Mouse (Mus musculus) thymus, adult 2 months (tissue): Measurements from ENCODE around the gene Aff1.

Experiments
- CTCF ChIP-seq: fragments of 200-500 bp; IDR thresholded peaks from 2 replicates; pipeline ENCODE4 v1.5.1; 2012; ENCODE audit warnings: mild to moderate bottlenecking, control low read depth, low read length, moderate library complexity, borderline replicate concordance; ENCODE audit not compliant: control insufficient read depth, poor library complexity, insufficient read depth; ENCODE audit errors: extremely low read depth
- POLR2A ChIP-seq: fragments of 200-500 bp; IDR thresholded peaks from 2 replicates; pipeline ENCODE4 v1.6.1; 2012; ENCODE audit warnings: mild to moderate bottlenecking, low read length, control low read depth, moderate library complexity; ENCODE audit not compliant: control insufficient read depth, poor library complexity, insufficient read depth; ENCODE audit errors: extremely low read depth

GRCm38 (mm10) chr5:103724823-103725222 is 32.6 kb downstream of the Aff1 start:
- no peak for TF ChIP-seq CTCF
- no peak for TF ChIP-seq POLR2A
